Mouse (Mus musculus): ENCODE results near the gene Cbx7.

- TF ChIP-seq POLR2A (IDR thresholded peaks at IDR 0.05; ENCODE audit: extremely low read depth, insufficient read depth, low read length): no peak
- no peak for TF ChIP-seq CTCF (IDR thresholded peaks at IDR 0.05; ENCODE audit: low read depth, low read length)
These were observed 15.3 kb upstream of the Cbx7 start for GRCm38 (mm10) chr15:79986182-79986581.
